Mouse (Mus musculus) hindbrain, postnatal 0 days (tissue): Measurements from ENCODE around the gene Ipo9. TPM values are rescaled to one million over a fixed set of nuclear protein-coding genes. Genes with fewer than 3 reads are reported as not detected.

Experiments used
- ATAC-seq: fragments of 200-750 bp; cut with Nextera tagmentation; 2 replicates; pipeline ENCODE4 v1.8.0; 2017; ENCODE audit warnings: mild to moderate bottlenecking, moderate TSS enrichment, moderate library complexity
- DNase-seq: peaks from one replicate; pipeline ENCODE4 v3.0.0-alpha.2; 2015; ENCODE audit warnings: low spot score
- H3K27ac ChIP-seq: fragments of 300-500 bp; sonication (generic); 2 replicates; pipeline ENCODE4 v1.5.1; 2014; ENCODE audit warnings: mild to moderate bottlenecking
- H3K27me3 ChIP-seq: fragments of 300-500 bp; sonication (generic); 2 replicates; pipeline ENCODE4 v1.6.1; 2014; ENCODE audit warnings: low read length, mixed read lengths; ENCODE audit not compliant: insufficient read depth
- H3K36me3 ChIP-seq: fragments of 300-500 bp; sonication (generic); 2 replicates; pipeline ENCODE4 v1.6.1; 2014; ENCODE audit warnings: low read length, mixed read lengths; ENCODE audit not compliant: insufficient read depth
- H3K4me1 ChIP-seq: fragments of 300-500 bp; sonication (generic); 2 replicates; pipeline ENCODE4 v1.6.1; 2014; ENCODE audit warnings: antibody characterized with exemption, low read length, mixed read lengths; ENCODE audit not compliant: insufficient read depth
- H3K4me2 ChIP-seq: fragments of 300-500 bp; sonication (generic); 2 replicates; pipeline ENCODE4 v1.6.1; 2014; ENCODE audit warnings: low read depth, mild to moderate bottlenecking, low read length, moderate library complexity, mixed read lengths
- H3K4me3 ChIP-seq: fragments of 300-500 bp; sonication (generic); 2 replicates; pipeline ENCODE4 v1.5.1; 2014; ENCODE audit warnings: low read length
- H3K9ac ChIP-seq: fragments of 300-500 bp; sonication (generic); replicated peaks from 2 replicates; pipeline ENCODE4 v1.6.1; 2014; ENCODE audit warnings: mild to moderate bottlenecking, low read length, moderate library complexity, mixed read lengths
- H3K9me3 ChIP-seq: fragments of 300-500 bp; sonication (generic); 2 replicates; pipeline ENCODE4 v1.6.1; 2016; ENCODE audit warnings: low read length, mixed read lengths
- CTCF ChIP-seq: IDR thresholded peaks from 2 replicates; pipeline ENCODE4 v1.5.1; 2016; ENCODE audit warnings: antibody characterized with exemption, control low read depth, low read depth
- WGBS: fragments of 180-500 bp; shearing (Covaris S2); extraction: QIAGEN DNeasy Blood & Tissue Kit; methylation state at CpG from one replicate; pipeline ENCODE4 v1.1.7; 2014; 5-methylcytosine and 5-hydroxymethylcytosine counted together
- microRNA-seq, 2 experiments: library from miRNA; unstranded; fragments of <30 nt; microRNA quantifications; one replicate each; pipeline ENCODE4; 2016
- polyA plus RNA-seq: library from polyadenylated mRNA; unstranded; fragments of >200 nt; fragmentation: Nextera tagmentation; extraction: Ambion mirVana; gene quantifications from 2 replicates; pipeline ENCODE4 v1.2.1, GENCODE M21; 2015
- total RNA-seq: library from RNA; depleted of rRNA; stranded (reverse); fragments of >200 nt; gene quantifications from 2 replicates; pipeline ENCODE4 v1.2.3, GENCODE M21; 2014; rRNA removed

The Ipo9 gene
- total and polyA plus RNA-seq, 2 experiments from 2014 or later = 91.1 to 134 TPM

DNA sequence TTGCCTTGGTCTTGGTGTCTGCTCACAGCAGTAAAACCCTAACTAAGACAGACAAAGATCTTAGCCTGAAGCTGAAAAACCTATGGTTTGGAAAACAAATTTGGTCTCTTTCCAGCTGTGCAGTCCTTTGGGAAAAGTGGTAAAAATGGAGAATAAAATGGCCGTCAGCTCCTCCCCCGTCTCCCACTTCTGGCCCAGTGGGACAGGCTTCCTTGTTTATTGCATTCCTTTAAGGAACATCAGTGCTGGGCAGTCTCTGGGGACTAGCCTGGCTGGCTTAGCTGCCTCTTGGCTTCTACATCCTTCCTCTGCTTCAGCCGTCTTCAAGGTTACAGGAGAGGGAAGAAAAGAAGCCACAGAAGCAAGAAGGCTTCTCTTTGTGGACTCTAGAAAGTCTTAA is 78.3 kb downstream of the Ipo9 start:
- Histone ChIP-seq H3K4me3 (no peak overlapping the region), H3K36me3 (no peaks in the 10 kb centered on the region), H3K27me3 (no peaks in the 10 kb centered on the region), H3K9me3 (no peaks in the 10 kb centered on the region), H3K4me2 (no peak overlapping the region), H3K4me1 (no peaks in the 10 kb centered on the region), H3K27ac (no peak overlapping the region), H3K9ac (no peak overlapping the region)
- ATAC-seq (no peak), DNase-seq (peak; percentile 13)
- no peak for TF ChIP-seq CTCF
- 75% methylated on average over 3 of the region's 3 CpGs for WGBS

DNA sequence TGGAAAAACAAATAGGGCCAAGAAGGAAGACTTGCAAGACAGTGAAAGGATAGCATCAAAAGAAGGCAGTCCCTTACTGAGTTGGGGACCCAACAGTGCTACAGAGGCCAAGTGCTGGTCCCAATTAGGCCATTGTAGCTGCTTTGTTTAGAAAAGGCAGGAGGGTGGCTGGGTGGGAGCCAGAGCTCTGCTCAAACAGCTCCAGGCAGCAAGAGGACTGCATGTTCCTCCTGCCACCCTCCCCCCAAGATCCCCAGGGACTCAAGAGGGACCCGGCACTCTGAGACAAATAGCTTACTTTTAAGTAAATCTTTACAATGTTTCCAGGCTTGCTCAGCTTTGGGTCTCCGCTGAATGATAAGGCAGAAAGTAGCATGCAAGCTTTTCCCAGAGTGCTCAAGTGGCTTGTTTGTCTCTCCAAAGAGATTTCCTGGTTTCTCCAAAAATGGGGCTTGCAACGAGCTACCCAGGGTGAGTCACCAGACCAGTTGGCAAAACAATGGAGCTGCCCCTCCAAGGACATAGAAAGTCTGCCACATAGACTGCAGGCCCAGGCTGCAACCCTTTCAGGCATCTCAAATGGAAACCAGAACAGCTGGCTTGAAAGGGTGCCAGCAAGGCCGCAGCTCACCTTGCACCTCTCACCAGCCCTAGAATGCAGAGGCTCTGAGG is 82.7 kb downstream of the Ipo9 start:
- no peak overlapping the region for H3K4me3 ChIP-seq
- 58% methylated on average over 4 of the region's 4 CpGs for WGBS
- no peak overlapping the region for H3K9ac ChIP-seq
- DNase-seq = peak; percentile 10
- no peaks in the 10 kb centered on the region for H3K36me3 ChIP-seq
- no peak overlapping the region for H3K27ac ChIP-seq
- no peak for TF ChIP-seq CTCF
- ATAC-seq = no peak
- H3K4me2 ChIP-seq = no peak overlapping the region
- no peaks in the 10 kb centered on the region for H3K9me3 ChIP-seq
- no peaks in the 10 kb centered on the region for H3K4me1 ChIP-seq
- no peaks in the 10 kb centered on the region for H3K27me3 ChIP-seq

- Histone ChIP-seq H3K9ac (no peak overlapping the region), H3K27me3 (no peaks in the 10 kb centered on the region), H3K36me3 (no peaks in the 10 kb centered on the region), H3K4me1 (no peaks in the 10 kb centered on the region), H3K9me3 (no peaks in the 10 kb centered on the region), H3K4me3 (no peak overlapping the region), H3K4me2 (no peak overlapping the region), H3K27ac (no peak overlapping the region)
- WGBS = 69% methylated on average over 3 of the region's 3 CpGs
- TF ChIP-seq CTCF = no peak
- ATAC-seq (no peak), DNase-seq (no peak)
Measured at GRCm38 (mm10) chr1:135346891-135347290, 83.4 kb downstream of the Ipo9 start.

DNA sequence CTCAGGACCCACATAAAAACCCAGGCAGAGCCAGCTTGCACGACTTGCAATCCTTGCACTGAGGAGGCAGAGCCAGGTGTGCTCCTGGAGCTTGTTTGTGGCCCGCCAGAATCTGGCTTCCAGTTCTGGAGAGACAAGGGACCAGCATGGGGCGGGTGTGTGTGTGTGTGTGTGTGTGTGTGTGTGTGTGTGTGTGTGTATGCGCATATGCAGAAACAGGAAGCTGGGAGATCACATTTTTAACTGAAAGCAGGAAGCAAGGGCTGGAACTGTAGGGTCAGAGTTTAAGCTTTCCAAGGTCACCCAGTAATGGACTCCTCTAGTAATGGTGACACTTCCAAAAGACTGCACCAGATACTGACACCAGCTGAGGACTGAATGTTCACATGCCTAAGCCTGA is 86.3 kb downstream of the Ipo9 start:
- Histone ChIP-seq H3K4me1 (no peaks in the 10 kb centered on the region), H3K4me2 (no peak overlapping the region), H3K27me3 (no peaks in the 10 kb centered on the region), H3K27ac (no peak overlapping the region), H3K9me3 (no peaks in the 10 kb centered on the region), H3K9ac (no peak overlapping the region), H3K36me3 (no peaks in the 10 kb centered on the region), H3K4me3 (no peak overlapping the region)
- ATAC-seq = no peak
- no peak for DNase-seq
- no peak for TF ChIP-seq CTCF
- 54% methylated on average over 4 of the region's 4 CpGs for WGBS

DNA sequence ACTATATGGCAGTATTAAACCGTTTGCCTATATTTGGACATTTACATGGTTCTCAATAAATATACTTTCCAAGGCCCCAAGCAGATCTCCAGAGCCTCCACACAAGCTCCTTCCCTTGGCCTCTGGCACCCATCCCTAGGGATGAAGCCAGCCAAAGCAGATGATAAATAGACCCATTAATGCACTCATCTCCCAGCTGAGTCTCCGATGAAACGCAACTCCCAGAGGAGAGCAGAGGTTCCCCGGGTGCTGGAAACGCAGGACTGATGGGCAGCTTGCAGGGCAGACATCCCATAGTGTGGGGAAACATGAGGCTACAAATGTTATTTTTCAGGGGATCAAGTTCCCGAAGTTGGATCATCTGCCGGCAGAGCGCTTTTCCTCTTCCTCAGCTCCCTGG is 88.4 kb downstream of the Ipo9 start:
- Histone ChIP-seq H3K27ac (no peak overlapping the region), H3K4me3 (no peak overlapping the region), H3K27me3 (no peaks in the 10 kb centered on the region), H3K4me2 (no peak overlapping the region), H3K36me3 (no peaks in the 10 kb centered on the region), H3K9me3 (no peaks in the 10 kb centered on the region), H3K9ac (no peak overlapping the region), H3K4me1 (no peaks in the 10 kb centered on the region)
- ATAC-seq (no peak), DNase-seq (no peak)
- TF ChIP-seq CTCF = no peak
- 70% methylated on average over 8 of the region's 8 CpGs for WGBS

Small RNAs within 50 kb of the gene (microRNA-seq; reads per million reads assigned to microRNA genes)
- 2.5 reads per million in 2 experiments for gene Mir1231

Other genes starting within 250 kb of the Ipo9 start
- 0.10 TPM in 1 of 2 replicates, not detected in the other for gene Elf3, start 171.9 kb downstream of the Ipo9 start, total RNA-seq
- gene Elf3, start 171.9 kb downstream of the Ipo9 start, polyA plus RNA-seq = 0.42 and 0.54 TPM in 2 replicates
- gene Rnpep, start 146.4 kb downstream of the Ipo9 start, total RNA-seq = 61.4 and 97.9 TPM in 2 replicates
- 50.5 and 53.8 TPM in 2 replicates for gene Rnpep, start 146.4 kb downstream of the Ipo9 start, polyA plus RNA-seq
- gene Timm17a, start 116.7 kb downstream of the Ipo9 start, total RNA-seq = 13.5 and 45.2 TPM in 2 replicates
- gene Timm17a, start 116.7 kb downstream of the Ipo9 start, polyA plus RNA-seq = 201 and 205 TPM in 2 replicates
- 0.47 TPM in 1 of 2 replicates, not detected in the other for gene Lmod1, start 105.7 kb downstream of the Ipo9 start, total RNA-seq
- gene Lmod1, start 105.7 kb downstream of the Ipo9 start, polyA plus RNA-seq = 0.24 and 0.38 TPM in 2 replicates
- gene Shisa4, start 55.3 kb downstream of the Ipo9 start, total RNA-seq = 158 and 165 TPM in 2 replicates
- gene Shisa4, start 55.3 kb downstream of the Ipo9 start, polyA plus RNA-seq = 160 and 161 TPM in 2 replicates
- 90.0 and 106 TPM in 2 replicates for gene Nav1, start 176.8 kb upstream of the Ipo9 start, total RNA-seq
- gene Nav1, start 176.8 kb upstream of the Ipo9 start, polyA plus RNA-seq = 38.6 and 39.9 TPM in 2 replicates